Mouse (Mus musculus): ENCODE measurements around the gene 2700081O15Rik.

Gene 2700081O15Rik

DNA sequence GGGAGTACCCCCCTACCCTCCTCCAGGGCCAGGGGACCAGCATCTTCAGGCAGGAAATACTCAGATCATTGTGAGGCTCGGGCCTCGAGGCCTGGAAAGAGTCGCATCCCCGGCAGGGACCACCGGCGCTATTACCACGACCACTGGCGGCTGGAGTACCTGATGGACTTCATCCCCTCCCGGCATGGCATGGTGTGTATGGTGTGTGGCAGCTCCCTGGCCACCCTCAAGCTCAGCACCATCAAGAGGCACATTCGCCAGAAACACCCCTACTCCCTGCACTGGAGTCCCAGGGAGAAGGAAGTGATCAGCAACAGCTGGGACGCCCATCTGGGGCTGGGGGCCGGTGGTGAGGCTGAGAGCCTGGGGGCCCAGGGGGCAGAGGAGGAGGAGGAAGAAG, 2.7 kb downstream of the 2700081O15Rik start:
- in situ Hi-C loops (cut with MboI): loop anchor here (25.0 kb wide), 1 partner anchor 358 kb away; the partner anchor contains the start of gene Macrod1

GRCm38 (mm10) chr19:7420841-7421601, 3.6 kb downstream of the 2700081O15Rik start:
- in situ Hi-C loops (cut with MboI): loop anchor here (25.0 kb wide), 1 partner anchor 359 kb away; the partner anchor contains the start of gene Macrod1

- in situ Hi-C loops (cut with MboI): loop anchor here (25.0 kb wide), 1 partner anchor 360 kb away; the partner anchor contains the start of gene Macrod1
Observed at GRCm38 (mm10) chr19:7421602-7422591, 4.5 kb downstream of the 2700081O15Rik start.

DNA sequence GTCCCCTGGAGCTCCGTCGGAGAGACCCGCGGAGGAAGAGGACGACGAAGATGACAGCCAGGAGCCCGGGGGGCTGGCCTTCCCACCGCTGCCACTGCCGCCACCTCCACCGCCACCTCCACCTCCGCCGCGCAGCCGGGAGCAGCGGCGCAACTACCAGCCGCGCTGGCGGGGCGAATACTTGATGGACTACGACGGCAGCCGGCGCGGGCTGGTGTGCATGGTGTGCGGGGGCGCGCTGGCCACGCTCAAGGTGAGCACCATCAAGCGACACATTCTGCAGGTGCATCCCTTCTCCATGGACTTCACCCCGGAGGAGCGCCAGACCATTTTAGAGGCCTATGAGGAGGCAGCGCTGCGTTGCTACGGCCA, 5.2 kb downstream of the 2700081O15Rik start:
- in situ Hi-C loops (cut with MboI): loop anchor here (25.0 kb wide), 1 partner anchor 360 kb away; the partner anchor contains the start of gene Macrod1

DNA sequence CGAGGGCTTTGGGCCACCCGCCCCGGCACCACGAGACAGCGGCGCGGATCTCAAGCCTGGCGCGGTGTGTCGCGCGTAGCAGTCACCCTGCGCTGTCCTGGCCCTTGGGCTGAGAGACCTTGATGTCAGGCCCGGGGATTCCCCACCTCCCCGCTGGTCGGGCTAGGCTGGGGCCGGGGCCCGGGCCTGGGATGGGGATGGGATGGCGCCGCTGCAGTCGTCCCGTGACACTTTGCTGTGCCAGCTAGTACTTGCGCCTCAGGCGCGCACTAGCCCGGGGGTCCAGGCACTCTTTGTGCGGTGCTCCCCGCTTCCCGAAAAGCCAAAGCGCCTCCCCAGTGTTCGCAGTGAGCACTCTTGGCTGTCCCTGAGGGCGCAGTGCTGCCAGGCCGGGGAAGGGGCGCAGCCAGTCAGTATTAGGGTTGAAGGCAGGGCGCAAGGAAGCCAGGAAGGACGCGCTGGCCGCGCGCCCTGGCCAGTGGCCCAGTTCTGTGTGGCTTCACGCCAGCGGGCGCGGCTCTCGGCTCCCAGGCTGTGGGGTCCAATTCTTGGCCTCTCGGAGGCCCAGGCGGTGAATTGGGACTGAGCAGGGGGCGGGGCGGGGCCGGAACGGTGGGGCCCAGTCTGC, 5.7 kb downstream of the 2700081O15Rik start:
- in situ Hi-C loops (cut with MboI): loop anchor here (25.0 kb wide), 1 partner anchor 361 kb away; the partner anchor contains the start of gene Macrod1

DNA sequence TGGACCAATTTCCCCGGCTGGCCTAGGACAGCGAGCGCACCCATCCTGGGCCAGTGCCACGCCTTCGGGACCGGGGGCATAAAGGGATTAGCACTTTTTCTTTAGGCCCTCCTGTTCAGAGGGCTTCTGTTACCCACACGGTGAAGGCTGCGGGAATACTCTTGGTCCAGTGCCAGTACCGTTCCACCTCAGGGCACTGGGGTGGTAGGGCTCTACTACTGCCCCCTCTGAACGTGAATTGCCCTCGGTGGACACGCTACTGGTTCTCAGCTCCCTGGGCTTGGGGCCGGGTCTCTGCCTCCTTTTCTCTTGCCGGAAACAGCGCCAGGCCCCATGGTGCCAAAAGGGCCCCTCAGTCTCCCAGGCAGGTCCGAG, 6.2 kb downstream of the 2700081O15Rik start:
- in situ Hi-C loops (cut with MboI): loop anchor here (25.0 kb wide), 1 partner anchor 361 kb away; the partner anchor contains the start of gene Macrod1

- in situ Hi-C loops (cut with MboI): loop anchor here (25.0 kb wide), 1 partner anchor 362 kb away; the partner anchor contains the start of gene Macrod1
Observed at GRCm38 (mm10) chr19:7424131-7424530, 6.7 kb downstream of the 2700081O15Rik start.

GRCm38 (mm10) chr19:7424590-7425397, 7.4 kb downstream of the 2700081O15Rik start:
- in situ Hi-C loops (cut with MboI): loop anchor here (25.0 kb wide), 1 partner anchor 362 kb away; the partner anchor contains the start of gene Macrod1

GRCm38 (mm10) chr19:7425398-7425775, 8.0 kb downstream of the 2700081O15Rik start:
- in situ Hi-C loops (cut with MboI): no loop called here

DNA sequence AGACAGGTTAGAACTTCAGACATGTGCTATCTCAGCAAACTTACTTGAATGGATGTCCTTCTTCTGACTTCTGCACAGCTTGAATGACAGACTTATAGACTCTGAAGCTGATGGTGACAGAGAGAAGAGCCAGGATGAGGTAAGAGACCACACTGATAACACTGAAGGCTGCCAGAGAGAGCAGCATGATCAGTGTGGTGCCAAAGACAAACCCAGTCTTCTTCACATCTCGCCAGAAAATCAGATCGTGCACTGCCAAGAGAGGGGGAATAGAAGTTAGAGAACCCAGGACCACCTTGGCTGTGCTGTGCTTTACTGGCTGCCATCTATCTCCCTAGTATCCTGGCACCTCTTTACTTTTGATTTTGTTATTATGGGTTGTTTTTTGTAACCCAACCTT, 17.5 kb downstream of the 2700081O15Rik start:
- in situ Hi-C loops (cut with MboI): no loop called here

GRCm38 (mm10) chr19:7436061-7436970, 18.9 kb downstream of the 2700081O15Rik start:
- in situ Hi-C loops (cut with MboI): no loop called here

GRCm38 (mm10) chr19:7438295-7438694, 20.9 kb downstream of the 2700081O15Rik start:
- in situ Hi-C loops (cut with MboI): no loop called here

GRCm38 (mm10) chr19:7441493-7441892, 24.1 kb downstream of the 2700081O15Rik start:
- in situ Hi-C loops (cut with MboI): no loop called here

GRCm38 (mm10) chr19:7445105-7445504, 27.7 kb downstream of the 2700081O15Rik start:
- in situ Hi-C loops (cut with MboI): no loop called here

DNA sequence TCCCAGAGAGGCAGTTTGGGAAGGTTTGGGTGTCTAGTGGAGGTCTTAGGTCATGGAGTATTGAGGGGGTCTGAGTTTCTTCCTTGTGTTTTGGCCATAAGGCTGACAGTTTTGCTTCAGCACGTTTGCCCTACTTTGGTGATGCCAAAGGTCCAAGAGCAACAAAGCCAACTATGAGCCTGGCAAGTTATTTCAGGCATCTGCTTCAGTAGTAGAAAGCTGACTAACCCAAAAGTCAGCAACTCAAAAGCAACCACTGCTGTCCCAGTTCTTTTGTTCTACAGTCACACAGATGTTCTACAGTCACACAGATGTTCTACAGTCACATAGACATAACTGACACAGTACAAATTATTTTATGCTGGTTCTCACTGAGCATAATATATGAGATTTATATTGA, 28.2 kb downstream of the 2700081O15Rik start:
- in situ Hi-C loops (cut with MboI): no loop called here

- in situ Hi-C loops (cut with MboI): no loop called here
Observed at GRCm38 (mm10) chr19:7456803-7457202, 39.4 kb downstream of the 2700081O15Rik start.

GRCm38 (mm10) chr19:7458901-7459300, 41.5 kb downstream of the 2700081O15Rik start:
- in situ Hi-C loops (cut with MboI): no loop called here

DNA sequence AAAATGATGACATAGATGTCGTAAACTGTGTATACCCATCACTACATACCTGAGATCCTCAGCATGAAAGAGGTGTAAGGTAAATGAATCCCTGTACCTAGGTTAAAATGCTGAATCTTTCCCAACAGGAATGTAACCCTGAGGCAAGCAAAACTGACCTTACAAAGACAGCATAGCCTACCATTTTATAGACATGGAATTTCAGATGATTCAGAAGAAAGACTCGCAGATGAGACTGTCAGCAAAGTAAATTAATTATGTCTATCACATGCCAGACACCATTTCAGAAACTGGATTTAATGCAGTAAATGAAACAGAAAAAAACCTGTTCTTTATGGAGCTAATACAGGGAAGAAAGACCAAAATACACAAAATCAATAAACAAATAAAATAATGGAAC, 41.9 kb downstream of the 2700081O15Rik start:
- in situ Hi-C loops (cut with MboI): no loop called here

- in situ Hi-C loops (cut with MboI): no loop called here
Observed at GRCm38 (mm10) chr19:7467915-7468314, 50.5 kb downstream of the 2700081O15Rik start.

DNA sequence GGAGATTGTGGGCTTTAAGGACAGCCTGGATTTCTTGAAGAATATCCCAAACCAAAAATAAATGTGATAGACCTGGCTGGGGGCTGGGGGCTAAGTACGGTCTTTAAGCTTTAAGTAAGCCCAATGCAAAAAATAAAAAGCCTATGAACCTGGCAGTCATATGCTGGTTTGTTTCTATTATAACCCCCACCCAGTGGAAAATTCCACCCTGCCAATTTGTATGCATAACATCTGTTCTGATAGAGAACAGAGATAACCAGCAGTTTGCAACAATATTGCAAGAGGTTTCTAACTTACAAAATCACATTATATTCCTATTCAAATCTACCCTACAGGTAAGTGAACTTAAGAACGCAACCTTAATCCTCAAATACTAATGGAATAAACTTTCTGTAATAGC, 53.2 kb downstream of the 2700081O15Rik start:
- in situ Hi-C loops (cut with MboI): no loop called here
